Mouse (Mus musculus): ENCODE measurements around the gene Vmn2r117. TPM values are rescaled to one million over a fixed set of nuclear protein-coding genes. Genes with fewer than 3 reads are reported as not detected.
"Not testable (repeated sequence)": the region's sequence is repeated elsewhere in the genome, so short reads cannot be mapped to it uniquely, and the experiment has no call there.

Gene Vmn2r117
- not detected in 2 replicates for polyA plus RNA-seq (2016; fragmentation: Nextera tagmentation; extraction: Ambion mirVana)

- H3K27ac ChIP-seq; H3K36me3 ChIP-seq; H3K27me3 ChIP-seq (ENCODE audit: insufficient read depth, poor library complexity, severe bottlenecking); H3K9me3 ChIP-seq; DNase-seq (ENCODE audit: low spot score); H3K4me3 ChIP-seq; H3K4me1 ChIP-seq: not testable (repeated sequence)
- WGBS = 47% methylated on average over 1 of the region's 1 CpGs
Observed at GRCm38 (mm10) chr17:23479599-23479998, at the start of gene Vmn2r117. Gene Vmn2r117 (minus strand): TSS chr17:23479699.

- not testable (repeated sequence) for H3K9me3 ChIP-seq; H3K27me3 ChIP-seq (ENCODE audit: insufficient read depth, poor library complexity, severe bottlenecking); DNase-seq (ENCODE audit: low spot score); H3K27ac ChIP-seq; H3K4me3 ChIP-seq; H3K36me3 ChIP-seq; H3K4me1 ChIP-seq
- 58% methylated on average over 30 of the region's 30 CpGs for WGBS
Observed at GRCm38 (mm10) chr17:23522941-23523732, 43.6 kb upstream of the Vmn2r117 start.

- peak; percentile 76 for DNase-seq (ENCODE audit: low spot score)
- no peaks in the 10 kb centered on the region for H3K36me3 ChIP-seq
- WGBS = 58% methylated on average over 2 of the region's 2 CpGs
Observed at GRCm38 (mm10) chr17:23518701-23519423, 39.4 kb upstream of the Vmn2r117 start.

GRCm38 (mm10) chr17:23433150-23433679, 46.3 kb downstream of the Vmn2r117 start:
- DNase-seq (ENCODE audit: low spot score) = no peak
- no peak overlapping the region for H3K27ac ChIP-seq
- H3K9me3 ChIP-seq = peaks cover 3% of the 10 kb centered on the region; the same call in 1 of the 2 replicates
- 72% methylated on average over 6 of the region's 6 CpGs for WGBS
- H3K36me3 ChIP-seq = no peaks in the 10 kb centered on the region
- H3K4me1 ChIP-seq = no peaks in the 10 kb centered on the region
- H3K27me3 ChIP-seq (ENCODE audit: insufficient read depth, poor library complexity, severe bottlenecking) = no peaks in the 10 kb centered on the region
- no peak overlapping the region for H3K4me3 ChIP-seq

More at GRCm38 (mm10) chr17:23518701-23519423, 39.4 kb upstream of the Vmn2r117 start:
- Histone ChIP-seq H3K4me1 (no peaks in the 10 kb centered on the region), H3K9me3 (no peaks in the 10 kb centered on the region), H3K4me3 (no peak overlapping the region), H3K27me3 (ENCODE audit: insufficient read depth, poor library complexity, severe bottlenecking) (0 out of 2 replicates have a peak, but pooled peaks cover 5% of the 10 kb centered on the region), H3K27ac (no peak overlapping the region)

Other genes with a start within 250 kb of the Vmn2r117 start
- not detected in 2 replicates for gene Vmn2r114, start 167.2 kb downstream of the Vmn2r117 start, polyA plus RNA-seq (2016; fragmentation: Nextera tagmentation; extraction: Ambion mirVana)
- gene Vmn2r115, start 136.0 kb downstream of the Vmn2r117 start, polyA plus RNA-seq (2016; fragmentation: Nextera tagmentation; extraction: Ambion mirVana) = not detected in 2 replicates
- gene Vmn2r116, start 95.1 kb downstream of the Vmn2r117 start, polyA plus RNA-seq (2016; fragmentation: Nextera tagmentation; extraction: Ambion mirVana) = not detected in 2 replicates
- gene Zfp213, start 84.5 kb upstream of the Vmn2r117 start, polyA plus RNA-seq (2016; fragmentation: Nextera tagmentation; extraction: Ambion mirVana) = 19.5 and 23.0 TPM in 2 replicates
- 12.0 and 15.4 TPM in 2 replicates for gene Zfp13, start 119.8 kb upstream of the Vmn2r117 start, polyA plus RNA-seq (2016; fragmentation: Nextera tagmentation; extraction: Ambion mirVana)
- 0.10 and 0.21 TPM in 2 replicates for gene Zscan10, start 121.2 kb upstream of the Vmn2r117 start, polyA plus RNA-seq (2016; fragmentation: Nextera tagmentation; extraction: Ambion mirVana)
- gene Mmp25, start 165.6 kb upstream of the Vmn2r117 start, polyA plus RNA-seq (2016; fragmentation: Nextera tagmentation; extraction: Ambion mirVana) = 0.39 and 0.43 TPM in 2 replicates
- gene Bicdl2, start 180.8 kb upstream of the Vmn2r117 start, polyA plus RNA-seq (2016; fragmentation: Nextera tagmentation; extraction: Ambion mirVana) = 0.28 and 0.40 TPM in 2 replicates
- gene Hcfc1r1, start 193.9 kb upstream of the Vmn2r117 start, polyA plus RNA-seq (2016; fragmentation: Nextera tagmentation; extraction: Ambion mirVana) = 152 and 305 TPM in 2 replicates
- 60.1 and 63.7 TPM in 2 replicates for gene Thoc6, start 194.2 kb upstream of the Vmn2r117 start, polyA plus RNA-seq (2016; fragmentation: Nextera tagmentation; extraction: Ambion mirVana)
- gene Tnfrsf12a, start 197.8 kb upstream of the Vmn2r117 start, polyA plus RNA-seq (2016; fragmentation: Nextera tagmentation; extraction: Ambion mirVana) = 35.4 and 72.4 TPM in 2 replicates
- gene Cldn6, start 199.6 kb upstream of the Vmn2r117 start, polyA plus RNA-seq (2016; fragmentation: Nextera tagmentation; extraction: Ambion mirVana) = 7.0 and 33.4 TPM in 2 replicates
- 0.76 and 2.4 TPM in 2 replicates for gene Cldn9, start 204.3 kb upstream of the Vmn2r117 start, polyA plus RNA-seq (2016; fragmentation: Nextera tagmentation; extraction: Ambion mirVana)
- not detected in 2 replicates for gene 1520401A03Rik, start 243.1 kb upstream of the Vmn2r117 start, polyA plus RNA-seq (2016; fragmentation: Nextera tagmentation; extraction: Ambion mirVana)
- 46.5 and 53.2 TPM in 2 replicates for gene Pkmyt1, start 246.6 kb upstream of the Vmn2r117 start, polyA plus RNA-seq (2016; fragmentation: Nextera tagmentation; extraction: Ambion mirVana)

Data from heart, embryonic 10.5 days (tissue).